In the genomic region with DNA sequence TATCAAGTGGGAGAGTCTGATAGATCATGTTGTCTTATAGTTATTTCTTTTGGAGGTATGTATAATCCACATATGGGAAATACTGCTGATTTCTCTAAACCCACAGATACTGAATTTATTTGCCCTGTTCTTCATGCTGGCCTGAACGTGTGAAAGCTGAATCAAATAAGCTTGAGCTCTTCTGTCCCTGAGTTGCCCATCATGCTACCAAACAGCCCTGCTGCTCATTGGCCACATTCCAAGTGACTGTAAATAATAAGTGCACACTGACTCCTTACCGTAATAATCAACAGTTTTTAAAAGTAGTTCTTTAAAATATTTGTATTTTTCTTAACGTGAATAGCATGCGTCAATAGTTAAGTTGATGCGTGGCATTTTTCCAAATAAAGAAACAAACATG, we compare ENCODE assay signal across 20 mouse cellular contexts.
"Had no signal": no experiment of that assay in that cellular context is flagged by ENCODE, and none has a peak within 500 bp of the region (broad histone marks: within the 10 kb centered on the region; RNA-seq: fewer than 3 reads in every experiment).

No protein-coding gene starts in this region.

- H3K27ac ChIP-seq: limb, embryonic 12.5 days; limb, embryonic 15.5 days; liver, embryonic 14.5 days; macrophage; midbrain, embryonic 12.5 days; stomach, postnatal 0 days had no signal

- H3K9ac ChIP-seq: limb, embryonic 12.5 days; limb, embryonic 15.5 days; liver, embryonic 14.5 days; liver, postnatal 0 days; lung, embryonic 14.5 days; midbrain, embryonic 12.5 days had no signal

- DNase-seq: kidney, postnatal 14 days; kidney, postnatal 4 days; left cerebral cortex, postnatal 4 days; liver, postnatal 0 days; lung, embryonic 14.5 days; right cerebral cortex, adult 18-20 months; right cerebral cortex, postnatal 14 days; right cerebral cortex, postnatal 4 days; thymus, adult 2 months; thymus, postnatal 14 days; thymus, postnatal 4 days had no signal

- H3K9me3 ChIP-seq: limb, embryonic 12.5 days; limb, embryonic 15.5 days; midbrain, embryonic 12.5 days had no signal

- H3K27me3 ChIP-seq: limb, embryonic 12.5 days; limb, embryonic 15.5 days; midbrain, embryonic 12.5 days had no signal

- H3K4me2 ChIP-seq: limb, embryonic 12.5 days; limb, embryonic 15.5 days; liver, embryonic 11.5 days; lung, embryonic 14.5 days; midbrain, embryonic 12.5 days had no signal

- H3K4me1 ChIP-seq: limb, embryonic 12.5 days; limb, embryonic 15.5 days had no signal

- ATAC-seq: liver, postnatal 0 days; lung, postnatal 0 days; midbrain, embryonic 16.5 days had no signal

- H3K4me3 ChIP-seq: limb, embryonic 12.5 days; limb, embryonic 15.5 days; midbrain, embryonic 12.5 days had no signal

- H3K36me3 ChIP-seq: limb, embryonic 12.5 days; limb, embryonic 15.5 days; midbrain, embryonic 12.5 days had no signal
